Mouse (Mus musculus): ENCODE results near the gene Dennd1a. TPM values are rescaled to one million over a fixed set of nuclear protein-coding genes. Genes with fewer than 3 reads are reported as not detected.

The Dennd1a gene
- polyA plus RNA-seq (2012; ENCODE audit: insufficient read depth, insufficient read length, missing spikeins) = 14.3 and 14.6 TPM in 2 replicates

- no peaks in the 10 kb centered on the region for H3K4me1 ChIP-seq (ENCODE audit: control insufficient read depth, insufficient read depth, insufficient read length, low read length)
- peak within 1 kb of the TSS; percentile 88 for H3K4me3 ChIP-seq (ENCODE audit: insufficient read depth, low read depth, low read length)
- peak within 1 kb of the TSS; percentile 11; the same call in 1 of the 2 replicates for H3K27ac ChIP-seq (replicated peaks; ENCODE audit: low read depth, low read length)
These were observed at the start of gene Dennd1a for GRCm38 (mm10) chr2:38286733-38287551. Dennd1a (minus strand) TSS chr2:38287390.

- no peak overlapping the region for H3K4me3 ChIP-seq (ENCODE audit: insufficient read depth, low read depth, low read length)
- no peak overlapping the region for H3K27ac ChIP-seq (replicated peaks; ENCODE audit: low read depth, low read length)
- no peaks in the 10 kb centered on the region for H3K4me1 ChIP-seq (ENCODE audit: control insufficient read depth, insufficient read depth, insufficient read length, low read length)
These were observed 49.4 kb upstream of the Dennd1a start for GRCm38 (mm10) chr2:38336606-38337005.

- H3K4me1 ChIP-seq (ENCODE audit: control insufficient read depth, insufficient read depth, insufficient read length, low read length) = no peaks in the 10 kb centered on the region
- H3K27ac ChIP-seq (replicated peaks; ENCODE audit: low read depth, low read length) = no peak overlapping the region
- H3K4me3 ChIP-seq (ENCODE audit: insufficient read depth, low read depth, low read length) = no peak overlapping the region
These were observed 46.5 kb upstream of the Dennd1a start for GRCm38 (mm10) chr2:38333586-38334119.

- Histone ChIP-seq H3K27ac (replicated peaks; ENCODE audit: low read depth, low read length) (no peak overlapping the region), H3K4me1 (ENCODE audit: control insufficient read depth, insufficient read depth, insufficient read length, low read length) (no peaks in the 10 kb centered on the region), H3K4me3 (ENCODE audit: insufficient read depth, low read depth, low read length) (no peak overlapping the region)
These were observed 39.5 kb upstream of the Dennd1a start for GRCm38 (mm10) chr2:38326671-38327070.

GRCm38 (mm10) chr2:38323380-38323779 lies 36.2 kb upstream of the Dennd1a start:
- no peaks in the 10 kb centered on the region for H3K4me1 ChIP-seq (ENCODE audit: control insufficient read depth, insufficient read depth, insufficient read length, low read length)
- no peak overlapping the region for H3K4me3 ChIP-seq (ENCODE audit: insufficient read depth, low read depth, low read length)
- H3K27ac ChIP-seq (replicated peaks; ENCODE audit: low read depth, low read length) = no peak overlapping the region

- H3K27ac ChIP-seq (replicated peaks; ENCODE audit: low read depth, low read length) = no peak overlapping the region
- no peaks in the 10 kb centered on the region for H3K4me1 ChIP-seq (ENCODE audit: control insufficient read depth, insufficient read depth, insufficient read length, low read length)
- no peak overlapping the region for H3K4me3 ChIP-seq (ENCODE audit: insufficient read depth, low read depth, low read length)
These were observed 33.7 kb upstream of the Dennd1a start for GRCm38 (mm10) chr2:38320911-38321310.

GRCm38 (mm10) chr2:38319086-38319485 lies 31.9 kb upstream of the Dennd1a start:
- Histone ChIP-seq H3K4me3 (ENCODE audit: insufficient read depth, low read depth, low read length) (no peak overlapping the region), H3K27ac (replicated peaks; ENCODE audit: low read depth, low read length) (no peak overlapping the region), H3K4me1 (ENCODE audit: control insufficient read depth, insufficient read depth, insufficient read length, low read length) (no peaks in the 10 kb centered on the region)

- H3K4me1 ChIP-seq (ENCODE audit: control insufficient read depth, insufficient read depth, insufficient read length, low read length) = no peaks in the 10 kb centered on the region
- no peak overlapping the region for H3K4me3 ChIP-seq (ENCODE audit: insufficient read depth, low read depth, low read length)
- H3K27ac ChIP-seq (replicated peaks; ENCODE audit: low read depth, low read length) = no peak overlapping the region
These were observed 26.2 kb upstream of the Dennd1a start for GRCm38 (mm10) chr2:38313399-38313798.

GRCm38 (mm10) chr2:38312921-38313320 lies 25.7 kb upstream of the Dennd1a start:
- Histone ChIP-seq H3K4me1 (ENCODE audit: control insufficient read depth, insufficient read depth, insufficient read length, low read length) (no peaks in the 10 kb centered on the region), H3K4me3 (ENCODE audit: insufficient read depth, low read depth, low read length) (no peak overlapping the region), H3K27ac (replicated peaks; ENCODE audit: low read depth, low read length) (no peak overlapping the region)

- no peak overlapping the region for H3K27ac ChIP-seq (replicated peaks; ENCODE audit: low read depth, low read length)
- no peaks in the 10 kb centered on the region for H3K4me1 ChIP-seq (ENCODE audit: control insufficient read depth, insufficient read depth, insufficient read length, low read length)
- no peak overlapping the region for H3K4me3 ChIP-seq (ENCODE audit: insufficient read depth, low read depth, low read length)
These were observed 18.0 kb upstream of the Dennd1a start for GRCm38 (mm10) chr2:38305152-38305551.

- Histone ChIP-seq H3K27ac (replicated peaks; ENCODE audit: low read depth, low read length) (no peak overlapping the region), H3K4me3 (ENCODE audit: insufficient read depth, low read depth, low read length) (no peak overlapping the region), H3K4me1 (ENCODE audit: control insufficient read depth, insufficient read depth, insufficient read length, low read length) (no peaks in the 10 kb centered on the region)
These were observed 13.8 kb upstream of the Dennd1a start for GRCm38 (mm10) chr2:38300941-38301340.

- Histone ChIP-seq H3K4me3 (ENCODE audit: insufficient read depth, low read depth, low read length) (no peak overlapping the region), H3K27ac (replicated peaks; ENCODE audit: low read depth, low read length) (no peak overlapping the region), H3K4me1 (ENCODE audit: control insufficient read depth, insufficient read depth, insufficient read length, low read length) (no peaks in the 10 kb centered on the region)
These were observed 8.7 kb upstream of the Dennd1a start for GRCm38 (mm10) chr2:38295939-38296338.

- Histone ChIP-seq H3K27ac (replicated peaks; ENCODE audit: low read depth, low read length) (no peak overlapping the region), H3K4me1 (ENCODE audit: control insufficient read depth, insufficient read depth, insufficient read length, low read length) (no peaks in the 10 kb centered on the region), H3K4me3 (ENCODE audit: insufficient read depth, low read depth, low read length) (no peak overlapping the region)
These were observed 4.3 kb upstream of the Dennd1a start for GRCm38 (mm10) chr2:38291526-38291925.

GRCm38 (mm10) chr2:38288226-38288625 lies 1.0 kb upstream of the Dennd1a start:
- Histone ChIP-seq H3K4me3 (ENCODE audit: insufficient read depth, low read depth, low read length) (no peak overlapping the region), H3K27ac (replicated peaks; ENCODE audit: low read depth, low read length) (no peak overlapping the region), H3K4me1 (ENCODE audit: control insufficient read depth, insufficient read depth, insufficient read length, low read length) (no peaks in the 10 kb centered on the region)

- H3K4me3 ChIP-seq (ENCODE audit: insufficient read depth, low read depth, low read length) = peak overlapping the region; percentile 88
- no peaks in the 10 kb centered on the region for H3K4me1 ChIP-seq (ENCODE audit: control insufficient read depth, insufficient read depth, insufficient read length, low read length)
- peak overlapping the region; percentile 11; the same call in 1 of the 2 replicates for H3K27ac ChIP-seq (replicated peaks; ENCODE audit: low read depth, low read length)
These were observed 807 bp downstream of the Dennd1a start for GRCm38 (mm10) chr2:38286433-38286732.

All from brown adipose tissue, adult 24 weeks (tissue).